Mouse (Mus musculus) C2C12 (cell line): ENCODE measurements around the gene H2al2a.

Experiments
- CEBPB ChIP-seq: IDR thresholded peaks from one replicate; pipeline ENCODE4 v1.6.1; 2011; ENCODE audit warnings: low read depth, mild to moderate bottlenecking, control low read depth, moderate library complexity
- CTCF ChIP-seq: IDR thresholded peaks from one replicate; pipeline ENCODE4 v1.5.1; 2011; ENCODE audit not compliant: control insufficient read depth, insufficient read depth, insufficient read length

GRCm38 (mm10) chr2:18027448-18028139, 30.8 kb upstream of the H2al2a start:
- peak; percentile 91 for TF ChIP-seq CTCF
- TF ChIP-seq CEBPB = no peak
